Mouse (Mus musculus) brown adipose tissue, adult 24 weeks (tissue): ENCODE results near the gene Serp2. TPM values are rescaled to one million over a fixed set of nuclear protein-coding genes. Genes with fewer than 3 reads are reported as not detected.

Source experiments
- H3K27ac ChIP-seq: fragments of 200-500 bp; replicated peaks from 2 replicates; pipeline ENCODE4 v1.5.1; 2012; ENCODE audit warnings: low read depth, mild to moderate bottlenecking, low read length
- H3K4me1 ChIP-seq: fragments of 200-500 bp; 2 replicates; pipeline ENCODE4 v1.6.1; 2012; ENCODE audit warnings: low read length, mixed read lengths; ENCODE audit not compliant: control insufficient read depth, insufficient read depth, insufficient read length
- H3K4me3 ChIP-seq: fragments of 200-500 bp; 2 replicates; pipeline ENCODE4 v1.5.1; 2012; ENCODE audit warnings: low read depth, mild to moderate bottlenecking, low read length, moderate library complexity; ENCODE audit not compliant: insufficient read depth
- polyA plus RNA-seq: library from polyadenylated mRNA; stranded (reverse); fragments of >200 nt; gene quantifications from 2 replicates; pipeline ENCODE4 v1.2.4, GENCODE M21; 2012; ENCODE audit not compliant: missing spikeins, insufficient read depth, insufficient read length

Gene Serp2
- polyA plus RNA-seq, 1 experiment: not detected

DNA sequence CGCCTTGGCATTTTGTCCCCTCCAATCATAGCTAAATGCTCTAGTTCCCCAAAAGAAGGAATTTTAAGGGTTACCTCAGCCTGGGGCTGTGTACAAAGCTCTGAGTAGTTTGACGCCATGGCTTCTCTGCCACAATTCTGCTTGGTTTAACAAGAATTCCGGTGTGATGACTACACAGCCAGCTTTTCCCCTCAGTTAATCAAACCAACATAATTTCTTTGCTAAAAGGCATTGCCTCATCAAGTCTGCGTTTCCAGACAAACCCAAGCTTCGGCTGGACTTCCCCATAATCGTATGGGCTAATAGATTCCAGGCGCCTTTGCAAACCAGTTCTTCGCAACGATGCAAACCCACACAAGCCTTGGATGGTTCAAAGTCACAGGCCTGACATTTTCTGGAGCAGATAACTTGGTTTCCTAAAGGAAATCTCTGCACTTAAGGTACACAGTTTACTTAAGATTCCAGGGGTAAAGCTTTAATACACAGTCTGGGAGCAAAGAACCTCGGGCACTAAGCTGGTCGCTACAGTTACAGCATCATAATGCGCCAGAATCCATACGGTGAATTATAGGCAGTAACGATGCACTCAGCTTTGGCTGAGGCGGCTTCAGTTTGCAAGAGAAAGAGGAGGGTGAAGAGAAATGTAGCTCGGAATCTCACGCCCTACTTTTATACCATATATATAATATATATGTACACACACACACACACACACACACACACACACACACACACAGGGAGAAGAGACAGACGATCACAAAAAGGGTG, 1.2 kb downstream of the Serp2 start:
- no peaks in the 10 kb centered on the region for H3K4me1 ChIP-seq
- no peak overlapping the region for H3K27ac ChIP-seq
- no peak overlapping the region; the same call in 1 of the 2 replicates for H3K4me3 ChIP-seq

DNA sequence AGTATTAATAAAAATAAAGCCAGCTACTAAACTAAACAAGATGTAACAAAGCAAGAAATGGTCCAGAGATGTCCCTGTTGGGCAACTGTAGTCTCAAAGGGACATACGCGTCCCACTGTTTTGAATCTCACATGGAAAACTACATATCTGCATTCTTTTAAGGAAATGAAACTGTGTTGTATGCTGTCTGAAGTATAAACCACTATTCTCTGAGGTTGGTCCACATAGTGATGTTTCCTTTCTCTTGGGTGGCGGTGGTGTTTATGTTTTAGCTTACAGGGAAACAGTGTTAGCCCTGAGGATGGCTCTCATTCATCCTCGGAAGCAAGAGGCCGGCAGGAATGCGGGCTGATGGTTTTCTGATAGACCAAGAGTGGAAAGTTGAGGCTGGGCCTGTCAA, 12.6 kb downstream of the Serp2 start:
- Histone ChIP-seq H3K27ac (no peak overlapping the region), H3K4me3 (no peak overlapping the region), H3K4me1 (no peaks in the 10 kb centered on the region)

DNA sequence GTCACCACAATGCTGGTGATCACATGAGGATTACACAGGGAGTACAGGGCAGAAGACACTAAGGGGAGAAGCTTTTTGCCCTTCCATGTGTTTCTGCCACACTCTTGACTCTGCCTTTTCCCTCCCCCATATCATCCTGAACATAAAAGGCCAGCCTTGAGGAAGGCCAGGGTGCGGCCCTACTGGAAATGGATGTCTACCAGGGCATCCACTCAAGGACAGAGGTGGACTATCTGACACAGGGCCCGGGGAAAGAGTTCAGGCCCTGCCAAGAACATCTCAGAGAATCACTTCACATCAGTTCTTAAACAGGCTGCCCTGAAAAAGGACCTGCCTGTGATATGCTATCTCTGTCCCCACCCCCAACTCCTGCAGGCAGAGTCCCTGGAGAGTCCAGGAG, 15.3 kb downstream of the Serp2 start:
- Histone ChIP-seq H3K4me1 (peaks cover 2% of the 10 kb centered on the region; the same call in 1 of the 2 replicates), H3K4me3 (no peak overlapping the region), H3K27ac (no peak overlapping the region)

DNA sequence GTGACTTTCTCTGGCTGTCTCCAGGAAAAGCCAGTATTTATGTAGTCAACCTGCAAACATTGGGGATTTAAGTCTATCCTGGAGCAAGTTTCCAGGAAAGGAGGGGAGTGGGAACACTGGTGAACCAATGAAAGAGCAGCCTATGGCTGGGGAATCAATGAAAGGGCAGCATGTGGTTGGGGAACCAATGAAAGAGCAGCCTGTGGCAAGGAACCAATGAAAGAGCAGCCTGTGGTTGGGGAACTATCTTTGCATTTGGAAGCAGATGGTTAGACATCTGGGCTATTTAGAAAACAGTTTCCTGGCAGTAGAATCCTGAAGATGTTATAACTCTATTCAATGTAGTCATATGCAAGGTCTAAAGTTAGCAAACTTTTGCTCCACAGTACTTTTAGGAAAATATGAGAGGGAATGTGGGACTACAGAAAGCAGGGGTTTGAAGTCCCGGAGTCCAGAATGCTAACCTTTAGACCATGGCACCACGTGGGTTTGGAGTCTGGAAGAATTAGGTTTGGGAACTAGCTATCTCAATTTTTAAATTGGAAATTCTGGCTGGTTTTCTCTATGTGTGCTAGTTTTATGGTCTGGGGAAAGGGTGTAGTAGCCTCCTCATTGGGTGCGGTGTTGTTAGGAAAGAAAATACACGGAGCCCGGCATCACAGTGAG, 16.6 kb downstream of the Serp2 start:
- H3K4me1 ChIP-seq: peaks cover 2% of the 10 kb centered on the region; the same call in 1 of the 2 replicates
- no peak overlapping the region for H3K4me3 ChIP-seq
- H3K27ac ChIP-seq: no peak overlapping the region

DNA sequence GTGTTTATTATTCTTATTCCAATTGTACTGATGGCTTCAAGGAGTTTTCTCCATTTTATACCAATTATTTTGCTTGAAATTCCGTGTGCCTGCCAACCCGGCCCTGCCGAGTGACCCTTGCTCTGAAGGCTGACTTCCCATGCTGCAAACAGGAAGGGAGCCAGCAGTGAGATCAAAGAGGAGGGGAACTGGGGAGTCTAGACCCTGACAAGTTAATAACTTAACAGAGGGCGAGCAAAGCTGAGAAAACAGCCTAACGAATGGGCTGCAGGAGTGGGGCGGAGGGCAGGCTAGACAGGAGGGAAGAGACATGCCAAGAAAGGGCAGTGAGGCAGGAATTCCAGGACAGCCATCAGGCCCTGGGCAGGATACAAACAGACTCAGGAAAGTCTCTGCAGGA, 19.8 kb downstream of the Serp2 start:
- Histone ChIP-seq H3K27ac (no peak overlapping the region), H3K4me1 (peaks cover 2% of the 10 kb centered on the region; the same call in 1 of the 2 replicates), H3K4me3 (no peak overlapping the region)

DNA sequence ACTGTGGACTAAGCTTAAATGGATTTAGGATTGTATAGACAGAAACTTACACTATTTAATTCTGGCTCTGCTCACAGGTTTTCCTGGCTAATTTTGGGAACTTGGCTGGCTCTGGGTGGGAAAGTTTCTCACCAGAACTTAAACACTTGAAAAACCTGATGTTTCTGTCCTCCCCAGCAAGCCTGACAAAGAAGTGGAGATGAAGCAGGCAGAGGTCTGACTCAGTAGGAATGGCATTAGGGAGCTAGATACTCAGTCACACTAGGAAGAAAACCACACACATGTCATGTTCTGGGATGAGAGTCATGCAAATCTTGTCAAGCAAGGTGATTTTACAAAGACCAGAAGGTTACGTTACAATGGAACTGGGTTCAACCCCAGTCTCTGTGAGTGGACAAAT, 21.6 kb downstream of the Serp2 start:
- no peak overlapping the region for H3K27ac ChIP-seq
- no peak overlapping the region for H3K4me3 ChIP-seq
- peaks cover 2% of the 10 kb centered on the region; the same call in 1 of the 2 replicates for H3K4me1 ChIP-seq

DNA sequence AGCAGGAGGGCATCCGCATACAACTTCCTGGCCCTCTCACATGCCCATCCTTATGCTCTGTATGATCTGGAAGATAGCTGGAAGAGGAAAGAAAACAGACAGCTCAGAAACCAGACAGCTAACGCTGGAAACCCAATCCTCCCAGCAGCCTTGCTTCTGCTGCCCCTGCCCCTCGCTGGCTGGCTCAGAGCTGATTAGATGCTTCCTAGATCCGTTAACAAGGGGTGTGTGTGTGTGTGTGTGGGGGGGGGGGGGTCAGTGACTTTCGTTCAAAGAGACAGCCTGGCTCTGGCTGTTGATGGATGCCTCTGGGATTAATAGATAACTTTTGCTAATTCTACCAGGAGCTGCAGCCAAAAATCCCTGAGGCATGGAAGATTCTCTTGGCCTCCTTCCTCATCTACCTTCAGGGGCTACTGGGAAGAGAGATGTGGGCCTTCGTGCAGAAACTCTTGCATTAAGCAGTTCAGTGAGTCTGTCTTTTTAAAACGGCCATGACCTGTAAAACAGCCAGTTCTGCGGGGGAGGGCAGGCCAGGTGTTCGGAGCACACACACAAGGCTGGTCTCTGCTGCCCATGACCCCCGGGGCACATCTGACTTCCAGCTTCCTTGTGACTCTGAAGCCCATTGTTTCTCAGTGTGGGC, 23.4 kb downstream of the Serp2 start:
- Histone ChIP-seq H3K27ac (no peak overlapping the region), H3K4me3 (no peak overlapping the region), H3K4me1 (peaks cover 2% of the 10 kb centered on the region; the same call in 1 of the 2 replicates)

DNA sequence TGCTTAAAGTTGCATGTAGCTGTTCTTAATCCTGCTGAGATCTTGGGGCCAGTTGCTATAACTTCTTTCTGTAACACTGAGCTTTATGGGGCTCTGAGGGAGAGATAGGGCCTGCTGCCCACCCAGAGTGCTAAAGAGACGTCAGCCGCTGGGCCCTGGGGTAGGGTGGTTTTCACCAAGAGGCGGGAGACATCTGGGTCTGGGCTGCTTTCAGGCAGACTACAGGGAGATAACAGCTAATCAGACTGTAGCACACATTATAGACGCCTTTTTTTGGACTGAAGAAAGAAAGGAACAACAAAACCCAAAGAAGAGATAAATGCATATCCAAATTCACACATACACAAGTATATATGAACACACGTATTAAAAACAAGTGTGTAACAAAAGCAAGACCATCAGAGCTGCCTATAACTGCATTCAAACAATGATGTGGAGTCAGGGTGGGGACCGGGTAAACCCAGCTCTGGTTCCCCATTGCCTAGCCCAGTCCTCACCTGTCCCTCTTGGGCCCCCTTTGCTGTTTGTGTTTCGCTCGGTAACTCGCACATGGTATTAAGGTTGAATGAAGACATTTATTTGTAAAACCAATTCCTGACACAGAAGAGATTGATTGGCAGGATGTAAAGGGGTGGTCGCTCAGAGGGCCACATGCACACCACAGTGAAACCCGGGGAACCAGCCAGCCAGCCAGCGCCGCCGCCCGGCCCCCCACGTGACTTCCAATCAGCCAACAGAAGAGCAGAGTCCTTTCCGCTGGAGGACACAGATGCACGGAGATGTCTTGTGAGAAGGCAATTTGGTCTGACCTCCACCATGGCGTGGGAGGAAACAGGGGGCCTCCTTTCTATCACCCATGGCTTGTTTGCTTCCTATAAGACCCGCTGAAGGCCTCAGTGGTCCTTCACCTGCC, 24.2 kb downstream of the Serp2 start:
- Histone ChIP-seq H3K4me3 (no peak overlapping the region), H3K27ac (no peak overlapping the region), H3K4me1 (peaks cover 9% of the 10 kb centered on the region)

DNA sequence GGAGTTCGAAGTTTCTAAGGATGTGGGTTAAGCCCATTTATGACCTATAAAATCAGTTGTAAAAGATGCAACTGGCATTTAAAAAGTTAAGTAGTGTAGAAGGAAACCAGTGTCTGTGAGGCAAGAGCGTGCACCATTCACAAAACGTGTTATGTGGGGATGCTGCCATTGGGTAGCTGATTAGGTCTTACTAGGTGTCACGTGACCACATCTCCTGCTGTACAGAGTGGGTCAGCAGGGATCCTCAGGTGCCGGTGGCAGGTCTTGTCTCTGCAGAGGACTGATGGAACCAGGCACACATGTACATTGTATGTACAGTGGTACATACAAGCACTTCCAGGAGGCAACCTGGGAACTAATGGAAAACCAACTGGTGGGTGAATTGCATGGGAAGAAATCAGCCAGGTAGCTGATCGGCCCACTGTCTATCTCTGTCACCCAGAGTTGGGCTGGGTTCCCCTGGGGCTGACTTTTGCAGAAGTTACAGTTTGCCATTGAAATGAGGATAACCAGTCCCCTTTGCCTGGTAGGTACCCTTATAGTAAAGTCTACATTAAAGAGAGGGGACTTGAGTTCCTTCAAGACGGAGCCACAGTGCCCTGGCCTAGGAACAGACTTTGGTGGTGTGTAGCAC, 25.5 kb downstream of the Serp2 start:
- Histone ChIP-seq H3K4me1 (peaks cover 10% of the 10 kb centered on the region), H3K4me3 (no peak overlapping the region), H3K27ac (no peak overlapping the region)

DNA sequence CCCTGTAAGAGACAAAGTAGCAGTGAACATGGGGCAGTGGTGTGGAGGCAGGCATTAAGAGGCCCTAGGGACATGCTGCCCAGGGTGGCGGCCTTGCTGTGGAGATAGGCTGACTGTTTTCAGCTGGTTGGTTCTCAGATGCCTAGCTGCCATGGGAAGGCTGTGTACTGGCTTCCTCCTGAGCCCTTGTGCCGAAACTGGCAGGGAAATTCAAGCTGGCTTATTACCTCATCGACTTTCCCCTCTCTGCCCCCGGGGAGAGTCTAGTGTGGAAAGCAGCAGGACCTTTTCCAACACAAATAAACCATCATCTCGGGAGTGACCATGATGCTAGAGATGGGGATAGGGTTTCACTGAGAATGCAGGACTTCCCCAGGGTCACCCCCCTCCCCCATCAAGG, 28.0 kb downstream of the Serp2 start:
- Histone ChIP-seq H3K27ac (peak overlapping the region; percentile 22; the same call in 1 of the 2 replicates), H3K4me1 (peaks cover 10% of the 10 kb centered on the region), H3K4me3 (no peak overlapping the region)

DNA sequence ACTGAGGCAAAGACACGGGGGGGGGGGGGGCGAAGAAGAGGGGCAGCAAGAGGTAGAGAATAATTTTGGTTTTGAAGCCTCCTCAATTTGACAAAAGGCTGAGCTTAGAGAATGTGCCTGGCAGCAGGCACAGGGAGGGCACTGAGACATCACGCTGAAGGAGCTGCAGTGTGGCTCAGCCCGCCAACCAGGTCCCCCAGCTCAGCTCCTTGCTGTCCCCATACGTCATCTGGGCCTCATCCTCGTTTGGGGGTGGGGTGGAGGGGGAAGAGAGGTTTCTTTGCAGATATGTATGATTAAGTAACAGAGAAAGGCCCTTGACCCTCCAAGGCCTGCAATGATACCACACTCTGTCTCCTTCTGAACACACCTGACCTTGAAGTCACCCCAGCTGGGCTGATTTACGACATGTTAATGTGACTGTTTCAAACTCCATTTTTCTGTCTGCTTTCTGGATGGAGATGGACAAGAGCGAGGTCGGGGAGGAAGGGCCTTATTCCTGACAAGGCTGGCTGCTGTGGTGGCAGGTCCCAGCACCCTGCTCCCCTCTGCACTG, 28.9 kb downstream of the Serp2 start:
- Histone ChIP-seq H3K27ac (peak overlapping the region; percentile 22; the same call in 1 of the 2 replicates), H3K4me3 (no peak overlapping the region), H3K4me1 (peaks cover 10% of the 10 kb centered on the region)

DNA sequence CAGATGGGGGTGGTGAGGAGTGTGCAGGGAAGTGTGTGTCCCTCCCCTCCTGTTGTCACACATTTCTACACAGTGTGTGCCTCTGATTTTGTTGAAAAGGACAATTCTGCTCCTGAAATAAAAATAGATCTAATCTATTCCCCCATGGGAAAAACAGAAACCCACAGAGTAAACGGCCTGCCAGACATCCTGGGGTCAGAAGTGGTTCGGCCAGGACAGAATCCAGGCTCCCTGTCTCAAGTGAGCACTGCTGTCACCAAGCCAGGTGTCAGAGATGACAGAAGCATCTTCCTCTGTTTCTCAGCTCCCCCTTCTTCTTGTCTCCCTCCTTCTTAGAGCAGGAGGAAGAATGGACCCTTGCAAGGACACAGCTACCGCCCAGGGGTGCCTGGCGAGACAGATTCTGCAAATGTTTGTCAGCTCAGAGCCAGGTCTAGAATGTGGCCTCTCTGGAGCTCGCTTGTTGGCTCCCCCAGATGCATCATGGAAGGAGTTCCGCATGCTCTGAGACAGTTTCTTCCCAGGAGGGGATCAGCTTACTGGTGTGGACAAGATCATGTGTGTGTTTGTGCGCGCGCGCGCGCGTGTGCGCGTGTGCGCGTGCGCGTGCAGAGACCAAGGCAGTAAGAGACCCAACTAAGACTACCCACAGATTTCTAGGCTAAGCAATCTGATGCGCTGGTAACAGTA, 29.5 kb downstream of the Serp2 start:
- peaks cover 10% of the 10 kb centered on the region for H3K4me1 ChIP-seq
- H3K27ac ChIP-seq: 0 out of 2 replicates have a peak overlapping the region, but pooled peaks have one; percentile 6
- H3K4me3 ChIP-seq: no peak overlapping the region

DNA sequence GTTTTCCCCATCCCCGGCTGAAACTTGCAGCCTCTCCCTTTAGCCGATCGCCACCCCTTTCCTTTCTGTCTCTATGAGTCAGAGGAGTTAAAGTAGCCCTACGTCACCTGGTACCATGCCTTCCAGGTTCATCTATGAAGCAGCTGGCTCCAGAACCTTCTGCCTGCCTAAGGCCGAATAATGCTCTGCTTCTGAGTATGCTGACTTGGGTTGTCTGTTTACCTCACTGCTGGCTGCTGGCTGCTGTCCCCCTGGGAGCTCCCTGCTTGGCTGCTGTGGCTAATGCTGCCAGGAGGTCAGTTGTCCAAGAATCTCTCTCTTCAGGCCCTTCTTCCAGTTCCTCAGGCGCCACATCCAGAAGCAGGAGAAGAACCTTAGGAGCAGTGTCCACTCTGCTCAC, 30.2 kb downstream of the Serp2 start:
- Histone ChIP-seq H3K4me1 (peaks cover 10% of the 10 kb centered on the region), H3K27ac (0 out of 2 replicates have a peak overlapping the region, but pooled peaks have one; percentile 6), H3K4me3 (no peak overlapping the region)
